Mouse (Mus musculus) heart, postnatal 0 days (tissue): ENCODE results near the gene Loxl4.

ENCODE experiments used
- CTCF ChIP-seq: IDR thresholded peaks from 2 replicates; pipeline ENCODE4 v1.5.1; 2016; ENCODE audit warnings: antibody characterized with exemption, control low read depth, low read depth
- EP300 ChIP-seq: IDR thresholded peaks from 2 replicates; pipeline ENCODE4 v1.6.1; 2016; ENCODE audit warnings: antibody characterized with exemption, low read depth

DNA sequence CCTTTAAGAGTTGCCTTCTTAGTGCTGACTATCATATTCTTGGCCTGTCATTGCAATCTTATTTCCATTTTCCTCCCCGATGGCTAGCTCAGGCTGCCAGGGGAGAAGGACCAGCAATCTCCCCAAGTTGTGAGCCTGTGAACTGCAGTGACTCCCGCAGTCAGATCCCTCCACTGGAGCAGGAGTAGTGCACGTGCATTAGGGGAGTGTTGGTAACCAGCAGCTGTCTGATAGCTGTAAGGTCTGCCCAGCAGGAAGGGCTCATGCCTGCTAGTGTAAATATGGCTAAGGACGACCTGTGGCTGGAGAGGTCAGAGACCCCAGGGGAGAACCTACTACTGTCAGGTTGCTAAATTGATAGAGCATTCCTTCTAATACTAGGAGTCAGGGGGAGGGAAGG is 31.9 kb downstream of the Loxl4 start:
- TF ChIP-seq CTCF: no peak
- TF ChIP-seq EP300: no peak
